34 mouse cellular contexts compared by ENCODE assay signal in genomic region chr17:11795979-11796378, GRCm38 (mm10).
"Had no signal": no experiment of that assay in that cellular context is flagged by ENCODE, and none has a peak within 500 bp of the region (broad histone marks: within the 10 kb centered on the region; RNA-seq: fewer than 3 reads in every experiment).

No protein-coding gene starts in this region.

- H3K9me3 ChIP-seq: heart, embryonic 10.5 days; heart, embryonic 13.5 days; heart, embryonic 15.5 days; hindbrain, embryonic 10.5 days; hindbrain, embryonic 12.5 days; hindbrain, embryonic 13.5 days; hindbrain, embryonic 15.5 days; intestine, embryonic 15.5 days; kidney, embryonic 15.5 days had no signal

- H3K9ac ChIP-seq: heart, embryonic 12.5 days; heart, embryonic 13.5 days; heart, embryonic 15.5 days; hindbrain, embryonic 12.5 days; hindbrain, embryonic 13.5 days; hindbrain, embryonic 14.5 days; hindbrain, embryonic 15.5 days; intestine, embryonic 15.5 days; kidney, embryonic 15.5 days had no signal

- H3K27me3 ChIP-seq: heart, embryonic 12.5 days; heart, embryonic 13.5 days; heart, embryonic 15.5 days; hindbrain, embryonic 12.5 days; hindbrain, embryonic 13.5 days; hindbrain, embryonic 15.5 days; intestine, embryonic 15.5 days; kidney, embryonic 15.5 days had no signal

- DNase-seq: heart, postnatal 10 days; heart, postnatal 14 days; heart, postnatal 36 days; heart, postnatal 4 days; kidney, adult 11 months; kidney, adult 18-20 months; kidney, adult 2 months; kidney, adult 8-10 months; kidney, adult 9 months; kidney, postnatal 10 days; kidney, postnatal 14 days; kidney, postnatal 25 days; kidney, postnatal 36 days; kidney, postnatal 4 days; layer of hippocampus, adult 9-11 months; layer of hippocampus, postnatal 36 days had no signal

- ATAC-seq: hindbrain, embryonic 16.5 days; hindbrain, postnatal 0 days; inflammation-experienced regulatory T-cells, adult 6 months; intestine, embryonic 15.5 days; intestine, embryonic 16.5 days; intestine, postnatal 0 days had no signal

- H3K27ac ChIP-seq: heart, embryonic 10.5 days; heart, embryonic 13.5 days; heart, embryonic 15.5 days; hindbrain, embryonic 10.5 days; hindbrain, embryonic 12.5 days; hindbrain, embryonic 13.5 days; hindbrain, embryonic 14.5 days; hindbrain, embryonic 15.5 days; hindbrain, postnatal 0 days; intestine, embryonic 15.5 days; kidney, embryonic 15.5 days; kidney, postnatal 0 days; layer of hippocampus, adult 2 months had no signal

- H3K4me1 ChIP-seq: heart, embryonic 10.5 days; heart, embryonic 12.5 days; heart, embryonic 13.5 days; heart, embryonic 15.5 days; hindbrain, embryonic 10.5 days; hindbrain, embryonic 12.5 days; hindbrain, embryonic 13.5 days; hindbrain, embryonic 15.5 days; intestine, embryonic 15.5 days; kidney, embryonic 15.5 days had no signal

- H3K36me3 ChIP-seq: heart, embryonic 10.5 days; heart, embryonic 12.5 days; heart, embryonic 13.5 days; heart, embryonic 15.5 days; hindbrain, embryonic 10.5 days; hindbrain, embryonic 12.5 days; hindbrain, embryonic 13.5 days; hindbrain, embryonic 15.5 days; intestine, embryonic 15.5 days; kidney, embryonic 15.5 days had no signal

- H3K4me3 ChIP-seq: heart, embryonic 10.5 days; heart, embryonic 12.5 days; heart, embryonic 13.5 days; heart, embryonic 15.5 days; hindbrain, embryonic 10.5 days; hindbrain, embryonic 12.5 days; hindbrain, embryonic 13.5 days; hindbrain, embryonic 15.5 days; intestine, embryonic 15.5 days; kidney, embryonic 15.5 days; layer of hippocampus, adult 2 months had no signal
